Mouse (Mus musculus) neural tube, embryonic 14.5 days (tissue): Measurements from ENCODE around the gene Hspa1l. TPM values are rescaled to one million over a fixed set of nuclear protein-coding genes. Genes with fewer than 3 reads are reported as not detected.
"Not testable (repeated sequence)": the region's sequence is repeated elsewhere in the genome, so short reads cannot be mapped to it uniquely, and the experiment has no call there.

Experiments
- ATAC-seq: fragments of 200-750 bp; cut with Nextera tagmentation; 2 replicates; pipeline ENCODE4 v1.8.0; 2017; ENCODE audit warnings: low read depth, mild to moderate bottlenecking, moderate TSS enrichment, moderate library complexity
- H3K27ac ChIP-seq: fragments of 300-500 bp; sonication (generic); 2 replicates; pipeline ENCODE4 v1.5.1; 2014; ENCODE audit warnings: low read depth, mild to moderate bottlenecking, control low read depth, low read length, moderate library complexity, mixed read lengths
- H3K27me3 ChIP-seq: fragments of 300-500 bp; sonication (generic); 2 replicates; pipeline ENCODE4 v1.6.1; 2014; ENCODE audit warnings: low read length; ENCODE audit not compliant: control insufficient read depth, insufficient read depth
- H3K36me3 ChIP-seq: fragments of 300-500 bp; sonication (generic); 2 replicates; pipeline ENCODE4 v1.6.1; 2014; ENCODE audit warnings: low read length, mixed read lengths; ENCODE audit not compliant: control insufficient read depth, insufficient read depth
- H3K4me1 ChIP-seq: fragments of 300-500 bp; sonication (generic); 2 replicates; pipeline ENCODE4 v1.6.1; 2014; ENCODE audit warnings: low read length; ENCODE audit not compliant: control insufficient read depth, insufficient read depth
- H3K4me2 ChIP-seq: fragments of 300-500 bp; sonication (generic); 2 replicates; pipeline ENCODE4 v1.6.1; 2014; ENCODE audit warnings: mild to moderate bottlenecking, low read depth, low read length, control low read depth
- H3K4me3 ChIP-seq: fragments of 300-500 bp; sonication (generic); 2 replicates; pipeline ENCODE4 v1.5.1; 2014; ENCODE audit warnings: low read depth, low read length, control low read depth, mixed read lengths
- H3K9ac ChIP-seq: fragments of 300-500 bp; sonication (generic); replicated peaks from 2 replicates; pipeline ENCODE4 v1.6.1; 2014; ENCODE audit warnings: low read depth, mild to moderate bottlenecking, control low read depth, low read length, mixed read lengths
- H3K9me3 ChIP-seq: fragments of 300-500 bp; sonication (generic); 2 replicates; pipeline ENCODE4 v1.6.1; 2016; ENCODE audit warnings: low read length; ENCODE audit not compliant: control insufficient read depth
- WGBS: fragments of 180-500 bp; shearing (Covaris S2); extraction: QIAGEN DNeasy Blood & Tissue Kit; methylation state at CpG from one replicate; pipeline ENCODE4 v1.1.7; 2014; 5-methylcytosine and 5-hydroxymethylcytosine counted together
- polyA plus RNA-seq: library from polyadenylated mRNA; unstranded; fragments of >200 nt; fragmentation: Nextera tagmentation; extraction: Ambion mirVana; gene quantifications from 2 replicates; pipeline ENCODE4 v1.2.1, GENCODE M21; 2014

The Hspa1l gene
- polyA plus RNA-seq, 1 experiment from 2014 or later: 1.6 TPM

DNA sequence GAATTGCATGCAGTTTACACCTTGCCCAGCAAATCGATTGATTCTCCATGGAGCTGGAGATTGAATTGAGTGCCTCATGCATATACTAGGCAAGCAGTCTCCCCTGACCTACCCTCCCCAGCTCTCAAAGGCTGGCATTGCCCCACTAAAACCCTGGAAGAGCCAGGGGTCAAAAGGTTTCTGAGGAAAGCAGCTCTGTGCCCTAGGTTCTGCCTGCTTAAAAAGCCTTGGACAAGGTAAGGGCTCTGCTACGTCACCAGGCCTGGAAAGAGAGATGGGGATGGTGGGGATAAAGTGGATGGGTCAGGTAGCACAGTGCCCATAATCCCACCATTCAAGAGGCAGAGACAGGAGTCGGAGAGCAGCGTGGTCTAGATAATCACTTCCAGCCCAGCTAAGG, 17.7 kb upstream of the Hspa1l start:
- H3K4me2 ChIP-seq: no peak overlapping the region
- H3K9me3 ChIP-seq: no peaks in the 10 kb centered on the region
- WGBS: 88% methylated on average over 4 of the region's 4 CpGs
- H3K9ac ChIP-seq: no peak overlapping the region
- ATAC-seq: no peak
- no peak overlapping the region for H3K27ac ChIP-seq
- H3K27me3 ChIP-seq: peaks cover 6% of the 10 kb centered on the region; the same call in 1 of the 2 replicates
- no peak overlapping the region for H3K4me3 ChIP-seq
- H3K4me1 ChIP-seq: peaks cover 11% of the 10 kb centered on the region; the same call in 1 of the 2 replicates
- H3K36me3 ChIP-seq: peaks cover 7% of the 10 kb centered on the region; the same call in 1 of the 2 replicates

DNA sequence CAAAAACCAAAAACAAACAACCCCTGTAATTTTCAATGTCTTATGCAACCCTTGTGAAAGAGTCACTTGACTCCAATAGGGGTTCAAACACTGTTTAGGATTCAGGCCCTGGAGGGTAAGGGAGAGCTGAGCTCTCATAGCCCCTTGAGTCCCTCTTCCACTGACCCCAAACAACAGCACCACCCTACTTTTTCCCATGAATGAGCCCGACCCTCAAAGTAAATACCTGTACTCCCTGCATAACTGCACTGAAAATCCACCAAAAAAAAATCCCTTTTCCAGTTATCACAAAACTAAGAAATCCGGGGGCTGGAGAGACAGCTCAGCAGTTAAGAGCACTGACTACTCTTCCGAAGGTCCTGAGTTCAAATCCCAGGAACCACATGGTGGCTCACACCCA, 16.6 kb upstream of the Hspa1l start:
- peaks cover 3% of the 10 kb centered on the region; the same call in 1 of the 2 replicates for H3K4me1 ChIP-seq
- H3K9ac ChIP-seq: no peak overlapping the region
- H3K4me2 ChIP-seq: no peak overlapping the region
- H3K4me3 ChIP-seq: no peak overlapping the region
- no peaks in the 10 kb centered on the region; the same call in 1 of the 2 replicates for H3K36me3 ChIP-seq
- 77% methylated on average over 3 of the region's 3 CpGs for WGBS
- peaks cover 6% of the 10 kb centered on the region; the same call in 1 of the 2 replicates for H3K27me3 ChIP-seq
- no peak for ATAC-seq
- H3K27ac ChIP-seq: no peak overlapping the region
- H3K9me3 ChIP-seq: no peaks in the 10 kb centered on the region

DNA sequence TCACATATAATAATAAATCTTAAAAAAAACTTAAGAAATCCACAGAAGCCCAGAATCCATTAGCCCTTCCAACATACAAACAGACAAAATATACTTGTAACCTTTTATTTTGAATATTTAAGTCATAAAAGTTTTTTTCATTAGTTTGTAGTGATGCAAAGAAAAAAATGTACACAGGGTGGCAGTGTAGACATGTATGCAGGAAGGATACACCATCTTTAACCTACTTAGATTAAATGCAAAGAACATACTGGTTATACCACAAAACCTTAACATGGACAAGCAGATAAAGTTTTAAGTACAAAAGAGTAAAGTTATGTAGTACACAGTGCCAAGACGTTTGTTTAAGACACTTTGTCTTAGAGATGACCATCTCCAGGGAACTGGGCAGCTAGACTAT, 16.2 kb upstream of the Hspa1l start:
- no peaks in the 10 kb centered on the region for H3K36me3 ChIP-seq
- WGBS: 44% methylated on average over 1 of the region's 1 CpGs
- H3K9me3 ChIP-seq: no peaks in the 10 kb centered on the region
- no peak overlapping the region for H3K9ac ChIP-seq
- no peak overlapping the region for H3K4me3 ChIP-seq
- H3K27me3 ChIP-seq: peaks cover 6% of the 10 kb centered on the region; the same call in 1 of the 2 replicates
- no peak for ATAC-seq
- no peak overlapping the region for H3K4me2 ChIP-seq
- no peak overlapping the region for H3K27ac ChIP-seq
- H3K4me1 ChIP-seq: no peaks in the 10 kb centered on the region

DNA sequence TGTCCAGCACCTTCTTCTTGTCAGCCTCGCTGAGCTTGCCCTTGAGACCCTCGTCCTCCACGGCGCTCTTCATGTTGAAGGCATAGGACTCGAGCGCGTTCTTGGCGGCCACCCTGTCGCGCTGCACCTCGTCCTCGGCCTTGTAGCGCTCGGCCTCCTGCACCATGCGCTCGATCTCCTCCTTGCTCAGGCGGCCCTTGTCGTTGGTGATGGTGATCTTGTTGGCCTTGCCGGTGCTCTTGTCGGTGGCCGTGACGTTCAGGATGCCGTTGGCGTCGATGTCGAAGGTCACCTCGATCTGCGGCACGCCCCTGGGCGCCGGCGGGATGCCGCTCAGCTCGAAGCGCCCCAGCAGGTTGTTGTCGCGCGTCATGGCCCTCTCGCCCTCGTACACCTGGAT, 15.2 kb upstream of the Hspa1l start:
- not testable (repeated sequence) for H3K9me3 ChIP-seq, H3K36me3 ChIP-seq, ATAC-seq, H3K4me1 ChIP-seq, H3K4me3 ChIP-seq, H3K27me3 ChIP-seq, H3K9ac ChIP-seq, H3K4me2 ChIP-seq, H3K27ac ChIP-seq
- 13% methylated on average over 22 of the region's 40 CpGs for WGBS

DNA sequence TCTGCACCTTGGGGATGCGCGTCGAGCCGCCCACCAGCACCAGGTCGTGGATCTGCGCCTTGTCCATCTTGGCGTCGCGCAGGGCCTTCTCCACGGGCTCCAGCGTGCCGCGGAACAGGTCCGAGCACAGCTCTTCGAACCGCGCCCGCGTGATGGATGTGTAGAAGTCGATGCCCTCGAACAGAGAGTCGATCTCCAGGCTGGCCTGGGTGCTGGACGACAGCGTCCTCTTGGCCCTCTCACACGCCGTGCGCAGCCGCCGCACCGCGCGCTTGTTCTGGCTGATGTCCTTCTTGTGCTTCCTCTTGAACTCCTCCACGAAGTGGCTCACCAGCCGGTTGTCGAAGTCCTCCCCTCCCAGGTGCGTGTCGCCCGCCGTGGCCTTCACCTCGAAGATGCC, 14.5 kb upstream of the Hspa1l start:
- 22% methylated on average over 26 of the region's 40 CpGs for WGBS
- H3K27ac ChIP-seq, H3K9me3 ChIP-seq, ATAC-seq, H3K36me3 ChIP-seq, H3K4me1 ChIP-seq, H3K9ac ChIP-seq, H3K27me3 ChIP-seq, H3K4me3 ChIP-seq, H3K4me2 ChIP-seq: not testable (repeated sequence)

DNA sequence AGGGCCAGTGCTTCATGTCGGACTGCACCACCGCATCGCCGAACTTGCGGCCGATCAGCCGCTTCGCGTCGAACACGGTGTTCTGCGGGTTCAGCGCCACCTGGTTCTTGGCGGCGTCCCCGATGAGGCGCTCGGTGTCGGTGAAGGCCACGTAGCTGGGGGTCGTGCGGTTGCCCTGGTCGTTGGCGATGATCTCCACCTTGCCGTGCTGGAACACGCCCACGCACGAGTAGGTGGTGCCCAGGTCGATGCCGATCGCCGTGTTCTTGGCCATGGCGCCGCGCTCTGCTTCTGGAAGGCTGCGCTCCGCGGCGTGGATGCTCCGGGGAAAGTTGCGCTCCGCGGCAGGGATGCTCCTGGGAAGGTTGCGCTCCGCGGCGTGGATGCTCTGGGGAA, 13.8 kb upstream of the Hspa1l start:
- H3K4me2 ChIP-seq: peak overlapping the region; percentile 66
- not testable (repeated sequence) for H3K36me3 ChIP-seq, H3K4me1 ChIP-seq, H3K9me3 ChIP-seq, H3K27ac ChIP-seq, H3K27me3 ChIP-seq, H3K9ac ChIP-seq
- WGBS: 1% methylated on average over 13 of the region's 47 CpGs
- peak; percentile 47 for ATAC-seq
- H3K4me3 ChIP-seq: peak overlapping the region; percentile 36

DNA sequence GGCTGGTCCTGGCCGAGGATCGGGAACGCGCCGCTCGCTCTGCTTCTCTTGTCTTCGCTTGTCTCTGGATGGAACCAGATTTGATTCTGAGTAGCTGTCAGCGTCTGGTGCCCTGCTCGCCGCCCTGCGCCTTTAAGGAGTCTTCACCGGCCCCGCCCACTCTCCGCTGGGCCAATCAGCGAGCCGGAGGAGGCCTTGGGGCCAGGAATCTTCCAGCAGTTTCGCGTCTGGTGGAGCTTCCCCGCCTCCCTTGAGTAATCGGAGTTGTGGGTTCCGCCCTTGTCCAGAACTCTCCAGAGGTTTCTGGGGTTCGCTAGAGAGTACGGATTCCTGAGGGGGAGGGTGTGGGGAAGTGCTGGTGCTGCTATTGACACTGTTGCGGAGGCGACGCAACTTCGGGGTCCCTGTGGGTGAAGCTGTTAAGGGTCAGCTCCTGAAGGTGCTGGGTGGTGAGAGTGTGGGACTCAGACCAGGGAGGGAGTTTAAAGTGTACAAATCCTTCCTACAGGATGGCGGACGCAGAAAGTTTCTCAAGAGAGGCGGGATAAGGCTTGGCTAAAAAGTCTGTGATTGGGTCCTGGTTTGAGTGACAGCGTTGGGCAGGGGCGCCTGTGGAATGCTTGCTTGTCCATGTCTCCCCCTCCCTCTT, 13.2 kb upstream of the Hspa1l start, which contains the start of gene Hspa1b:
TSS of gene Hspa1b (minus strand) at position 109 of the 649 bp plus-strand sequence.
- not testable (repeated sequence) for H3K4me1 ChIP-seq, H3K9me3 ChIP-seq, H3K36me3 ChIP-seq, H3K27me3 ChIP-seq
- H3K4me3 ChIP-seq: peak within 1 kb of the TSS; percentile 36
- WGBS: under 1% methylated on average over 30 of the region's 32 CpGs
- ATAC-seq: peak; percentile 92
- H3K9ac ChIP-seq: 0 out of 2 replicates have a peak within 1 kb of the TSS, but pooled peaks have one; percentile 28
- H3K4me2 ChIP-seq: peak within 1 kb of the TSS; percentile 66
- H3K27ac ChIP-seq: peak within 1 kb of the TSS; percentile 67

- Histone ChIP-seq H3K4me2 (peak overlapping the region; percentile 66), H3K4me1 (no peaks in the 10 kb centered on the region), H3K27ac (no peak overlapping the region), H3K4me3 (peak overlapping the region; percentile 36), H3K9ac (no peak overlapping the region), H3K9me3 (no peaks in the 10 kb centered on the region), H3K27me3 (peaks cover 4% of the 10 kb centered on the region; the same call in 1 of the 2 replicates), H3K36me3 (no peaks in the 10 kb centered on the region)
- ATAC-seq: no peak
- WGBS: 14% methylated on average over 12 of the region's 12 CpGs
Measured at GRCm38 (mm10) chr17:34959881-34960515, 12.5 kb upstream of the Hspa1l start.

DNA sequence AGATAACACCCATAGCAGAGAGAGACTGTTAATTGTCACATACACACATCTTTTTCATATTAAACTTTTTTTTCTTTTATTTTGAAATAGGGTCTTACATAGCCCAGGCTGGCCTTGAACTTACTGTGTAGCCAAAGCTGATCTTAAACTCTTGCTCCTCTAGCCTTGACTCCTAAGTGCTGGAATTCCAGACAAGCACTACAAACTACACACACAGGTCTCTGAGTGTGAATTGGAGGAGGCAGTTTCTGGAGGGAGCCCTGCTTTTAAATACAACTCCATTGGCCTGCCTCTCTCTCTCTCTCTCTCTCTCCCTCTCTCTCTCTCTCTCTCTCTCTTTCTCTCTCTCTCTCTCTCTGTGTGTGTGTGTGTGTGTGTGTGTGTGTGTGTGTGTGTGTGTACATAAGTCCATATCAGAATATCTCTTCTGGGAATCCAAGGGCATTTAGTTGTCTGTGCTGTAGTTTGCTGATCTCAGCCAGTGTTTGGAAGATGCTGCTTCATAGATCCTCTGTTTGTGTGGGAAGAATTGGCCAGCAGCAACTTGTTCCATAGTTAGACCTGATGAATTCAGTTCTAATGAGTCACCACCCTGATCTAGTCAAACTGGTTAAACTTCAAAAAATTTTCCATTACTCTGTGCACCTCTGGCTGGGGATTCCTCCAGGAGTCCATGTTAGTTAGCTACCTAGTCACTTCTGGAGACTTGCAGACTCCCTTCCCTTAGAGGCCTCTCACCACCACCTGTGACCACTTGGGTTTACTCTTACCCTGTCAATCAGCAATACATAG, 11.6 kb upstream of the Hspa1l start:
- ATAC-seq: no peak
- no peak overlapping the region for H3K4me3 ChIP-seq
- H3K27me3 ChIP-seq: peaks cover 3% of the 10 kb centered on the region; the same call in 1 of the 2 replicates
- no peak overlapping the region for H3K27ac ChIP-seq
- H3K4me2 ChIP-seq: no peak overlapping the region
- no peaks in the 10 kb centered on the region for H3K9me3 ChIP-seq
- H3K4me1 ChIP-seq: no peaks in the 10 kb centered on the region
- H3K36me3 ChIP-seq: no peaks in the 10 kb centered on the region
- no peak overlapping the region for H3K9ac ChIP-seq
